In the genomic region with DNA sequence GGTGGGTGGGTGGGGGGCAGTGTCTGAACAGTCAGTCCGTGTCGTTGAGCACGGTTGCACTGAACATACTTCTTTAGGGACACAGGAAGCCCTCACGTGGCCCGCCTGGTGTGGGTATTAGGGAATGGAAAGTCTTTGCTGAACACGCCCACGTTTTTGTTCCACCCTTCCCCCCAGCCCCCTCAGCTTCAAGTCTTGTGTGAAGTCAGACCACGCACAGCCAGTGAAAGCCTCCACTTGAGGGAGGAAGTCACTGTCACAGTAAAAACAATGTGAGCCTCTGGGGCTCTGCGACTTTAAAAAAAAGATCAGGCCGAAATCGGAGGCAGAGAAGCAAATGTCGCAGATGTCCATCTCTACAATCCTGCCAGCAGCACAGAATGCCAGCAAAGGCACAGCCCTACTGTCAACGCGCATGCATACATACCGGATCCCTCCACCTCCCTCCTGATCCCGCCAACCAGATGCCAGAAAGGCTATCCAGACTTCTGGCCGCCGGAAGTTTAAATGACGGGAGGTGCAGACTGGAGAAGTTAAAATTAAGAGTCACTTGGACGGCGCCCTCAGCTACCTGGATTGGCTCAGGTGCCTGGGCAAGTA, we compare ENCODE assay signal across 8 mouse cellular contexts. TPM values are rescaled to one million over a fixed set of nuclear protein-coding genes. Genes with fewer than 3 reads are reported as not detected.
DNase-seq lines count a peak whose midpoint lies in the region; ATAC-seq and TF ChIP-seq lines count a peak whose summit lies in the region.

No protein-coding gene starts in this region.

- H3K27me3 ChIP-seq in MEL (ENCODE audit: control insufficient read depth in 1 of 2, insufficient read depth in 2 of 2, low read length in 2 of 2), result peaks cover 2 to 5% of the 10 kb centered on the region in 2 experiments; a peak in 3 of 4 replicates
- H3K27me3 ChIP-seq in hindbrain, embryonic 13.5 days, result peaks cover 19% of the 10 kb centered on the region

- peak overlapping the region; percentile 13 to 34 for H3K4me3 ChIP-seq in MEL (ENCODE audit: control insufficient read depth in 1 of 2, insufficient read depth in 1 of 2, low read depth in 2 of 2, low read length in 2 of 2)
- H3K4me3 ChIP-seq in hindbrain, embryonic 13.5 days, result peak overlapping the region; percentile 53

- no peak overlapping the region for H3K27ac ChIP-seq in MEL (ENCODE audit: control insufficient read depth, low read depth, low read length)
- H3K27ac ChIP-seq in hindbrain, embryonic 13.5 days, result no peak overlapping the region

- H3K4me2 ChIP-seq in hindbrain, embryonic 13.5 days, result peak overlapping the region; percentile 96

- TF ChIP-seq CTCF in MEL (IDR thresholded peaks at IDR 0.05 in 2 of 3, conservative IDR thresholded peaks at IDR 0.05 in 1 of 3; ENCODE audit: control insufficient read depth in 1 of 3, insufficient read depth in 1 of 3, low read depth in 2 of 3, low read length in 3 of 3, poor library complexity in 1 of 3, severe bottlenecking in 1 of 3), result no peak

- DNase-seq in MEL (ENCODE audit: low read depth, low spot score), result peak; percentile 55
- DNase-seq in cerebellum, adult 9-11 months, result peak; percentile 87
- peak; percentile 32 to 50 for DNase-seq in frontal cortex, postnatal 25 days (ENCODE audit: low spot score in 2 of 2)
- DNase-seq in layer of hippocampus, postnatal 25 days (ENCODE audit: extremely low spot score in 1 of 2, low spot score in 1 of 2), result peak; percentile 23 to 31
- peak; percentile 94 for DNase-seq in lung, postnatal 10 days
- DNase-seq in retina, embryonic 14.5 days (ENCODE audit: low spot score), result peak; percentile 57
- DNase-seq in thymus, postnatal 36 days, result peak; percentile 60 to 78

- no peak for TF ChIP-seq RAD21 in MEL (IDR thresholded peaks at IDR 0.05; ENCODE audit: low read depth, low read length)

- no peaks in the 10 kb centered on the region for H3K79me2 ChIP-seq in MEL (ENCODE audit: control insufficient read depth, insufficient read depth, low read length, poor library complexity)

- ATAC-seq in hindbrain, embryonic 13.5 days (ENCODE audit: low FRiP score), result peak; percentile 68

- no peaks in the 10 kb centered on the region for H3K36me3 ChIP-seq in MEL (ENCODE audit: control insufficient read depth in 1 of 2, insufficient read depth in 2 of 2, low read length in 2 of 2)
- H3K36me3 ChIP-seq in hindbrain, embryonic 13.5 days, result no peaks in the 10 kb centered on the region

- no peaks in the 10 kb centered on the region for H3K9me3 ChIP-seq in MEL (replicated peaks; ENCODE audit: insufficient read depth, low read length)
- H3K9me3 ChIP-seq in hindbrain, embryonic 13.5 days, result no peaks in the 10 kb centered on the region

- no peak for TF ChIP-seq POLR2A in MEL (IDR thresholded peaks at IDR 0.05; ENCODE audit: control insufficient read depth in 1 of 2, insufficient read depth in 1 of 2, low read depth in 1 of 2, low read length in 2 of 2, poor library complexity in 1 of 2)

- no peak overlapping the region for H3K9ac ChIP-seq in MEL (ENCODE audit: control insufficient read depth, low read depth, low read length, poor library complexity, severe bottlenecking)
- peak overlapping the region; percentile 69 for H3K9ac ChIP-seq in hindbrain, embryonic 13.5 days

- no peaks in the 10 kb centered on the region for H3K4me1 ChIP-seq in MEL (ENCODE audit: control insufficient read depth in 1 of 2, insufficient read depth in 2 of 2, low read length in 2 of 2)
- H3K4me1 ChIP-seq in hindbrain, embryonic 13.5 days (replicated peaks), result peaks cover 27% of the 10 kb centered on the region

- 4% methylated on average over 21 of the region's 21 CpGs for WGBS in hindbrain, embryonic 13.5 days

- TF ChIP-seq EP300 in MEL (IDR thresholded peaks at IDR 0.05; ENCODE audit: low read depth in 1 of 2, low read length in 2 of 2), result no peak

TF ChIP-seq in MEL, 35 proteins besides CTCF, POLR2A, EP300 and RAD21:
- TF ChIP-seq RCOR1 (IDR thresholded peaks at IDR 0.05; ENCODE audit: low read depth, low read length) (no peak), MXI1 (IDR thresholded peaks at IDR 0.05; ENCODE audit: low read depth, low read length) (peak; percentile 27; the same call in 1 of the 2 replicates), TBP (IDR thresholded peaks at IDR 0.05; ENCODE audit: low read depth, low read length) (no peak), ZMIZ1 (IDR thresholded peaks at IDR 0.05; ENCODE audit: low read depth, low read length) (no peak), TCF12 (IDR thresholded peaks at IDR 0.05; ENCODE audit: low read depth, low read length) (no peak), MYB (IDR thresholded peaks at IDR 0.05; ENCODE audit: low read depth, low read length) (no peak), ZKSCAN1 (IDR thresholded peaks at IDR 0.05; ENCODE audit: low read depth, low read length) (no peak)
TF ChIP-seq in MEL: peak in this region for 1.

RNA-seq across cellular contexts. Expression of gene Ephx1, which starts 4.1 kb away (rescaled TPM):
- 0.15 and 0.23 TPM in 2 replicates for total RNA-seq in MEL (2012; rRNA removed)
- polyA plus RNA-seq in MEL (2012; ENCODE audit: insufficient read depth in 1 of 2, insufficient read length in 2 of 2, low read depth in 1 of 2, low replicate concordance in 2 of 2, missing spikeins in 1 of 2), result under 1 TPM in 1 of 2 experiments, not detected in 1; 0.39 TPM
- polyA plus RNA-seq in hindbrain, embryonic 13.5 days (2015; fragmentation: Nextera tagmentation; extraction: Ambion mirVana), result 3.3 and 4.8 TPM in 2 replicates
- total RNA-seq in layer of hippocampus, postnatal 25 days (2021), result 10 to 100 TPM; 26.8 to 31.2 TPM

RNA-seq across cellular contexts. Expression of gene 9130409I23Rik, which starts 34.4 kb away (rescaled TPM):
- not detected in 2 replicates for total RNA-seq in MEL (2012; rRNA removed)
- polyA plus RNA-seq in MEL (2012; ENCODE audit: insufficient read depth in 1 of 2, insufficient read length in 2 of 2, low read depth in 1 of 2, low replicate concordance in 2 of 2, missing spikeins in 1 of 2), result not detected
- polyA plus RNA-seq in hindbrain, embryonic 13.5 days (2015; fragmentation: Nextera tagmentation; extraction: Ambion mirVana), result 0.08 and 0.13 TPM in 2 replicates
- total RNA-seq in layer of hippocampus, postnatal 25 days (2021), result under 1 TPM in 1 of 2 experiments, not detected in 1; 0.15 TPM

Comparison
In these comparisons a context has a peak if more than half of its experiments do, and no peak if none do; other contexts are left out.
1. DNase-seq: peak in every context shown above with its lines; median percentile 94 in lung, postnatal 10 days; 87 in cerebellum, adult 9-11 months; 69 in thymus, postnatal 36 days; 57 in retina, embryonic 14.5 days; 55 in MEL; 41 in frontal cortex, postnatal 25 days; 27 in layer of hippocampus, postnatal 25 days.
2. RNA of gene Ephx1, which starts 4.1 kb away (total RNA-seq): 26.8 to 31.2 TPM in layer of hippocampus, postnatal 25 days; 0.15 to 0.23 TPM in MEL; every median in the first group is over 10 times any median in the second.